ENCODE assay signal across 19 mouse cellular contexts in genomic region chr13:70846933-70847332, GRCm38 (mm10). TPM values are rescaled to one million over a fixed set of nuclear protein-coding genes. Genes with fewer than 3 reads are reported as not detected.
"Had no signal": no experiment of that assay in that cellular context is flagged by ENCODE, and none has a peak within 500 bp of the region (broad histone marks: within the 10 kb centered on the region; RNA-seq: fewer than 3 reads in every experiment).

No protein-coding gene starts in this region.

- H3K9ac ChIP-seq: limb, embryonic 12.5 days; limb, embryonic 15.5 days; liver, embryonic 14.5 days; liver, postnatal 0 days; lung, embryonic 14.5 days had no signal

- H3K4me2 ChIP-seq: limb, embryonic 12.5 days; limb, embryonic 15.5 days; liver, embryonic 11.5 days; lung, embryonic 14.5 days; midbrain, embryonic 11.5 days had no signal

- H3K27ac ChIP-seq: kidney, postnatal 0 days; layer of hippocampus, adult 2 months; limb, embryonic 12.5 days; limb, embryonic 15.5 days; liver, embryonic 14.5 days; macrophage had no signal

- DNase-seq: kidney, postnatal 25 days; left cerebral cortex, postnatal 4 days; liver, postnatal 0 days; lung, embryonic 14.5 days; midbrain, embryonic 14.5 days; thymus, adult 18-20 months; thymus, postnatal 14 days; thymus, postnatal 4 days had no signal

- H3K36me3 ChIP-seq: limb, embryonic 12.5 days; limb, embryonic 15.5 days had no signal

- ATAC-seq: liver, postnatal 0 days; lung, postnatal 0 days had no signal

- H3K4me1 ChIP-seq: limb, embryonic 12.5 days; limb, embryonic 15.5 days had no signal

- H3K9me3 ChIP-seq: limb, embryonic 12.5 days; limb, embryonic 15.5 days had no signal

- H3K4me3 ChIP-seq: layer of hippocampus, adult 2 months; limb, embryonic 12.5 days; limb, embryonic 15.5 days had no signal

RNA-seq across cellular contexts. Expression of gene Adamts16, which starts 5.3 kb away (rescaled TPM):
- total RNA-seq: megakaryocyte-erythroid progenitor cell, adult 5-6 weeks had no signal
- polyA plus RNA-seq: lung, postnatal 0 days; macrophage; small intestine, adult 2 months had no signal
